Mouse (Mus musculus): ENCODE data around the gene Nim1k. TPM values are rescaled to one million over a fixed set of nuclear protein-coding genes. Genes with fewer than 3 reads are reported as not detected.

The Nim1k gene
- 1 to 10 TPM in 1 of 2 experiments, under 1 TPM in 1; 0.83 to 3.2 TPM for total RNA-seq (2021)
- long read RNA-seq, experiment 1, full-length matches to known transcripts = 11 of 13 reads
- long read RNA-seq, experiment 1, partial matches to known transcripts = 0 of 13 reads
- long read RNA-seq, experiment 1, other reads (novel, unspliced or antisense) = 2 of 13 reads
- long read RNA-seq, experiment 2, full-length matches to known transcripts = 3 of 3 reads
- long read RNA-seq, experiment 2, partial matches to known transcripts = 0 of 3 reads
- long read RNA-seq, experiment 2, other reads (novel, unspliced or antisense) = 0 of 3 reads

DNA sequence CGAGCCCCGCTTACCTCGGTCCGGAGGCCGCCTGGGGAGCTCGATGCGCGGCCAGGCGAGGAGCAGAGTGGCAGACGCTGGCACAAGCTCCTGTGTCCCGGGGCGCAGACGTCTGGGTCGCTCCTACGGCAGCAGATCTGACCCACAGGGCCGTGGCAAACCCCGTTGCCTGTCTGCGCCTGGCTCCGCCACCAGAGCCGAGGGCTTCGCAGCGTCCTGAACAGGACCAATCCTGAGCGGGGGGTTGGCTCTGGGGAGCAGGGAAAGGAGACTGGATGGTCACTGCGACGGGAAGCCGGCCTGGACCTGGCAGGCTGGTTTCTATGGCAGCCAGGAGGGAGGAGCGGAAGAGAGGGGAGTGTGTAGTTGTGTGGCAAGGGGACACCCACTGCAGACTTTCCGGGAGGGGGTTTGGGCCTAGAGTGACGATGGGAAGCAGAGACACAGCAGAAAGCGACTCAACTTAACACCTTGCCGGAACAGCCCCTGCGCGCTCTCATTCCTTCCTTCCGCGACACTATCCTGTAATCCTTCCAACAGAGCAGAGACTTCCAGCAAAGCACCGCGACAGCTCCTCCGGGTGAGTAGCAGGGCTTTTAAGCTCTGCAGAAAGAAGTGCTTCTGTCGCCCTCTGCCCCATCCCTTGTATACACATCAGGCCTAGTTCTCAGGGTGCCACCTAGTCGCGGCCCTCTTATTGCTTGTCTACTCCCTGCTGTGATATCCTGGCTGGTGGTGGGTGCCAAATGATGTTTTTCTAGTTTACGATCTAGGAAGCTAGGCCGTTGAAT lies at the start of gene Nim1k:
Nim1k (minus strand) TSS at position 202 of the 791 bp plus-strand sequence.
- peak; percentile 92 for DNase-seq

DNA sequence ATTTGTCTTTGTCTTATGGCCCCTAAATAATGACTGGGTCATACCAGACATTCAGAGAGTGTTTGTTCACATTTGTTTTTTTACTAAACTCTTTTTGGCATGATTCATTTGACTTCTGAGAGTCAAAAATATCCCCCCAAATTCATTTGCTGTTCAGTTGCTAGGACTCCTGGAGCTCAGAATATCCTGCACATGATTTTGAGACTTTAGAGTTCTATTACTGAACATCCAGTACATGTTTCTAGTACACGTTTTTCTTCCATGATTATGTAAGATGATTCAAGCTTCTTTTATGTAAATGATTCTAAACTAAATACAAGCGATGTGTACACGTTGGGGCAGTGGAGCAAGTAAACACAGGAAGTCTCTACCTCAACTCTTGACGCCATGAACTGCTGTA lies 42.0 kb upstream of the Nim1k start:
- no peak for DNase-seq

DNA sequence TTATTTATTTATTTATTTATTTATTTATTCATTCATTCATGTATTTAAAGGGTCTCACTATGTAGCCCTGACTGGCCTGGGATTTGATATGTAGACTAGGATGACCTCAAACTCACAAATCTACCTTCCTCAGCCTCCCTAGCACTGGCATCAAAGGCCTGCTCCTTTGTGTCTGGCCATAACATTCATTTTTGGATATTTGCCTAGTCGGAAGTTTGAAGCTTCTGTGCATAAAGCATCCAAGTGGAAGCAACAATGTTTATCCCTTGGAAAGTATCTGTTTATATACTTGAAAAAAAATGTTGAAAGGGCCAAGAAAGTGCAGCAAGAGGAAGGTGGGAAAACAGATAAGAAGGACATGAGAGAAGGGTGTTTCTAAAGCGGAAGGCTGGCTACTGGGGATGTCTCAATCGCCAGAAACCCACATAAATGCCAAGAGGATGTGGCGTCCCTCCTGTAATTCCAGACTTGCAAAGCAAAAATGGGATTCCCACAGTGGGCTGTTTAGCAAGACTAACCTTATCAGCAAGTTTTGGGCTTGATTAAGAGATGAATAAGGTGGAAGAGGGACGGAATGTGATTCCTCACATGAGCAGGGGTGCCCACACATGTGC lies 37.2 kb upstream of the Nim1k start:
- no peak for DNase-seq

DNA sequence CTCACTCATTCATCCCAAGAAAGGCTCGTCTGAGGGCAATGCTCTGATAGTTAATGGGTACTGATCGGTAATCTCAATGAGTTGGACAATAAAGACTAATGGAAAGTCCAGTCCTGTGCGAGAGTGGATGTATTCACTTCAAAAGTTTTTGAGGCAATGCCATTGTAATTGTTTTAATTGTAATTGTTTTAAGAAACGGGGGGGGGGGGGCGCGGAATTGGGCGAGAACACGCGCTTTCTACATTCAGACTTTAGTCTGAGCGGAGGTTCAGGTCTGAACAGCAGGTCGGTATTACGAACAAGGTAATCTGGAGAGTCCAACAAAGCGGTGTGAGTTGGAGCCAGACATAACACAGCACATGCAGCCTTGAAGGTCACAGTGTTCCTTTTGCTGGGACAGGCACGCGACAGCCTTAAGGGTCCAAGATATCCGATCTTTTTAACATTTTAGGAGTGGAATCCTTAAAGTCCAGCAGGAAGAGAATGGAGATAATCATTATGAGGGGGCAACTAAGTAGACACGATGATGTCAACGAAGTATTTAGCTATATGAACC lies 36.0 kb upstream of the Nim1k start:
- DNase-seq = peak in 1 of 2 experiments; percentile 14

DNA sequence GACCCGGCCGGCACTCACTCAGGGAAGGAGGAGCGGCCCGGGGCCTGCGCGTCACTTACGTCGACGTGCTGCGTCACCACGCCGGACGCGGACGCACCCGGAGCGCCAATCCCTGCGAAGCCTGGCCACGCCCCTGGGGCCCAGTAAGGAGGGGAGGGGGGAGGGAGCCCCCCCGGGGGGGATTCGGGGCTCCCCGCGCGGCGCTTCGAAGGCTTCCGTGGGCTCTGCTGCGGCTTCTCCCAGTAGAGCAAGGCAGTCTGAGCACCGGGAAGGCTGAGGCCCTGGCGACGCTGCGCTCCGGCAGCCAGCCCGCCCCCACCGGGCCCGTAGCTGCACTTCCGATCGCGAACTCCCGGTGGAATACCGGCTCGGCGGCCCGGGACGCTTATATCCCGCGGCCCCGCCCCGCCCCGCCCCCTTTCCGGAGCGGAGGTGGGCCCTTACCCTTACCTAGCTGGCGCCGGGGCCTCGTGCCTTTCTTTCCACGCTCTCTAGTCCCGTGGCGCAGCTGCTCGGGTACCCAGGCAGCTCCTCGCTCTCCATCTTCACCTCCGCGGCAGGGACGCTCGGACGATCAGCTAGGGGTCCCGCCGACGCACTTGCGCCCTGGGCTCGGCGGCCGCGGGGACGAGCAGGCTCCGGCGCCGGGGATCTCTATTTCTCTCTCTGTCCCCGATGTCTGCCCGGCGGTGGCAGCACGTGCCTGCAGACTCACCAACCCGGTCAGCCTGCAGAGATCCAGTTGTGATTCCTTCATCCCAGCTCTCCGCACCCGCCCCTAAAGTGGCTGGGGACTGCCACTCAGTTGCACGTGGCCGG lies 35.3 kb upstream of the Nim1k start, which contains the start of gene Zfp131:
Zfp131 (minus strand) TSS at position 129 of the 819 bp plus-strand sequence.
- peak; percentile 97 to 99 for DNase-seq

DNA sequence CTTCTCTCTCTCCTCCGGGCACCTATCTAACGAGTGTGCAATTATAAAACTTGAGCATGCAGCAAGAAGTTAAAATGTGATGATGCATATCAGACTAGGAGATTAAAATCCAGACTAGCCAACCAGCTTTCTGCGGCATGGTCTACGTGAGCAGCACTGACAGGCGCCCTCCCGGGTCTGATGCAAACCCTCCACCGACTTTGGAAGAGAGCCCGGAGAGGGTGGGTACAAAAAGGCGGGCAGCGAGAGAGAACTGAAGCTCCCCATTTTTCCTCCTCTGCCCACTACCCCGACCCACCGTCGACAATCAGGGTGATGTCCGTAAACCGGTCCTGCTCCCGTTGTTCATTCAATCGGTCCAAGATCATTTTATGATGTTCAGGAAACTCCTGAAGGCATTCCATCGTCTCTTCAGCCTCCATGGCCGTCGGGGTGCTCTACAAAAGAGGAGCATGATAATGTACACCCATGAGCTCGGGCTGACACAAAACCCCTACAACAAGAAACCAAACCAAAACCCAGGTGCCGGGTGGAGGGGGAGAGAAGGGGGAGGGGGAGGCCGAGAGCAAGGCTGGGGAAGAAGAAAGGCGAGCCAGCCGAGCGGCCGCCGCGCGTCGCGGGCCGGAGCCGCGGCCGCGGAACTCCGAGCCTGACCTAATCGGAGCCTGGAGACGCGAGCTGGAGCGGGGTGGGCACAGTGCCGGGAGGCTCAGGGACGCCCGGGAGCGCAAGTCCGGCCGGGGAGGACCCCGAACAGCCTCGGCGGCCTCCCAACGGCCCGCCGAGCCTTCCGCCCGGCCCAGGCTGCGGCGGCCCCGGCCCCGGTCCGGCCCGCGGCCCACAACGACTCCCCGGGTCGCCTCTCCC lies 34.4 kb upstream of the Nim1k start:
- peak; percentile 67 to 80 for DNase-seq

DNA sequence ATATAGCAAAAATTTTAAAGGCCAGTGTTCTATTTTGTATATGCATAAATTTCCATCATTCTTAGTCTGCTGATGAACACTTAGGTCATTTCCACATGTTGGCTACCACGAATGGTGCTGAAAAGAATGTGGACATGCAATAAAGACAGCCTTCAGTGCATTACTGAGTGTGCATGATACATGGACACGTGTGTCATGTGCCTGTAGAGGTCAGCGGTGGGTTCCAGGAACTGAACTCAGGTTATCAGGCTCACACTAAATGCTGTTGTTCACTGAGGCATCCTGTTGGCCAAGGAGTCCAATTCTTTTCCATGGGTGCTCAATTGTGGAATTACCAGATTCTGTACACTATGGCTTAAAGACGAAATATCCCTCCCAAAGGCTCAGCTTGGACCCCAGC lies 27.9 kb upstream of the Nim1k start:
- DNase-seq = no peak

DNA sequence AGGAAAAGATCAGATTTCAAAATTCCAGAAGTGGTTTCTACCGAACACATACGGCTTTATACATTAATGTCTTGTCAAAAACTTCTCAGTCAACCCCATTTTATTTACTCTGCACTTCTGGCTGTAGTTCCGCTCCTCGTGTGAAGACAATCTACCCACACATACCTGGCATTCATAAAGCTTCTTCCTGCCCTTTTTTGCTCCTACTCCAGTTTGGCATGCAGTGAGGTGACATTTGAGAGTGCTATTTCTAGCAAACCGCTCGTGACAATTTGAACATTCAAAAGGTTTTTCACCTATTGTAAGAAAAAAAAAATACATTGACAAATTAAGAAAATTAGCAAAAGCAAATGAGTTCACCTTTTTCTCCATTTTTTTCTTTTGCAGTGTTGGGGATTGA lies 12.9 kb upstream of the Nim1k start:
- no peak for DNase-seq

DNA sequence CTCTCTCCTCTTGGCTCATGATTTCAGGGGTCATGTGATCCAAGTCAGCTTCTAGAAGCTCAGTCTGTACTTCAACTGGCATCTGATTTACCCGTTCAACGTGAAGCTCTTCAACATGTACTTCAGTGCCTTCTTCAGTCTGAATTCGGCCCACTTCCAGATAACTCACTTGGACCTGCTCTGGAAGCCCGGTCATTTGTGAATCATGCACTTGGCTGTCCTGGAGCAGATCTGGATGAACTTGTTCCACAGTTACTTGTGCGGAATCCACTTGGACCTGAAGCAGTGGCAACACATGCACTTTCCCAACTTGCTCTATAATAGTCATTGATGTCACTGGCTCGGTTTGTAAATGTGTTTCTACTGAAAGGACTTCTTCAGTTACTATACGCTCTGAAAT lies 10.8 kb upstream of the Nim1k start:
- no peak for DNase-seq

DNA sequence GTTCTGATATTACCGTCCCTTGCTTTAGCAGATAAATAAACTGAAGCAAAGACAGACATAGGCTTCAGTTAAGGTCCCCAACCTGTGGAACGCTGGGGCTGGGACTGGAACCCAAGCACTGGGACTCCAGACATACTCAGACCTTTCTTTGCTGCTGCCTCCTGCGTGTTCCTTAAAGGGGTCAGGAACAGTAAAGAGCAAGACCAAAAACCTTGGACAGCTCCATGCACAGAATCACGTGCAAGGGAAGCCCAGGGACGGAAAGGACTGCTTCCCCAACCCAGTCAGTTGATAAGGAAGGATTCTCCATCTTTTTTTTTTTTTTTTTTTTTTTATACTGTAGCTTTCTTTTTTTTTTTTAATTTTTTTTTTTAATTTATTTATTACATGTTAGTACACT lies 1.1 kb upstream of the Nim1k start:
- peak in 1 of 2 experiments; percentile 25 for DNase-seq

DNA sequence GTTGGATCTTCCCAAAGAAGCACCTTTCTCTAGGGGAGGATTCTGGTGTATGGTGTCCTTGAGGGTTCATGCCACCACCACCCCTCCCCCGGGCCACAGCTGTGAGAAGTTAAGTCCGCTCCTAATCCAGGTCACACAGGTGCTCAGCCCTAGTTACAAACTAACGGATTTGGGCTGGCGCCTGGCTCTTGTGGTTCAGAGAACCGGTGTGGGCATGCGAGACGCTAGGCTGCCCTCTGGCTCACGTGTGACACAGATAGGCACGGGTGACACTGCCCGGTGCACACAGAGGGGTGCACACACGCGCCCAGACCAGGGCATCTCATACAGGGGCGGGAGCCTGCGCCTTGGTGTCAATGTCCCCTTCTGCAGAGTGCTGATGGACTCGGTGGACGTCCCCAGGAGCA lies 538 bp downstream of the Nim1k start:
- peak; percentile 34 to 54 for DNase-seq

DNA sequence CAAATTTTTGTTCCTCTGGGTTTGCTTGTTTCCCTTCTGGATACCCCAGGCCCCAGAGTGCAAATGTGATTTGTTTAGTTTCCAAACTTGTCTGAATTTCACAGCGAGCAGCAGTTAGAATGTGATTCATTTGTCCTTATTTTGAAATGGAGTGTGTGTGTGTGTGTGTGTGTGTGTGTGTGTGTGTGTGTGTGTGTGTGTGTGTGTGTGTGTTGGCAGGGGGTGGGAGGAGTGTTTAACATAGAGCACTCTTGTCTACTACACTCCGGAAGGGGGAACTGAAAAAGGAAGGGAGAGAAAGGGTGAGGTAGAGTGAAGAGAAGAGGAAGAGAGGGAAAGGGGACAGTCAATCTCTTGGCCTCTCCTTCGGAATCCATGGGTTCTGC lies 1.1 kb downstream of the Nim1k start:
- DNase-seq = no peak

DNA sequence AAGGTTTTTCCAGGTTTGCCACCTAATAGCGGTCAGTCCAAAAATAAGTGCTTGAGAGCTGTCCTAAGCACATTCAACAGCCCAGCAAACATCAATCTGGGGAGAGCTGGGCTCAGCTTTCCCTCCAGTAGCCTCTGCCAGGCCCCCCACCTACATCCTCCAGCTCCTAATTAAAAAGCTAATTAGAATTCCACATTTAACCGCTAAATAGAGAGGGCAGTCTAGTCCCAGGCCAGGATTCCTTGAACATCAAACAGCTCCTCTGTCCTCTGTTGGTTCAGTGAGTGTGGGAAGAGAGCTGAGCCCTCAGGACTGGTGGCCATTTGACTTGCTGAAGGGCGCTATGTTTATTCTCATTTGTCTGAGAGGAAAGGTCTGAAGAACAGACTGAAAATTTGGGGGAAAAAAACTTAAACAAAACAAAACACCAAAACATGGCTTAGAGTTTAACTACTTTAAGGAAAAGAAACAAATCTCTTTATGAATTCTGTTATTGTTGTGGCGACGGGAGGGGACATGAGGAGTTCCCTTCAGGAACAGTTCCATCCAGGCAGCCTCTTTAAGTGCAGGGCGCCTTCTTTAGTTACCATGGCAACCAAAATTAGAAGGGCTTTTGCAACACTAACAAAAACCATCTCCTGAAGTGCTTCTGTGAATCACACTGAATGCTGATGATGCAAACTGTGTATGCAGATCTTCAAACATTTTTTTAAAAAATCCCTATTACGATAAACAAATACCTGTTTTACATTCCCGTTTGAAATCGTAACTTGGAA lies 1.6 kb downstream of the Nim1k start:
- no peak for DNase-seq

DNA sequence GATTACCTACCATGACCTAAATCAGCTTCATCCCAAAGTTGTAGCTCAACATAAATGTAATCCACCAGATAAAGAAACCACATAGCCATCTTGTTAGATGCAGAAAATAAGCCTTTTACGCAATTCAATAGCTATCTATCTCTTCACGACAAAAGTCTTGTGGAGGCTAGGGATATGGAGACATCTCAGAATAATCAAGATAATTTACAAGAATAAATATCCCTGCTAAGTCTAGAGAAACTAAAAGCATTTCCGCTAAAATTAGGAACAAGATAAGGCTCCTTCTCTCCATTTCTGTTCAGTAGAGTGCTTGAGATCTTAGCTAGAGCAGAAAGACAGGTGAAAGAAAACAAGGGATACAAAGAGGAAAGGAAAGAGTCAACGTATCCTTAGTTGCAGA lies 8.8 kb downstream of the Nim1k start:
- no peak for DNase-seq

DNA sequence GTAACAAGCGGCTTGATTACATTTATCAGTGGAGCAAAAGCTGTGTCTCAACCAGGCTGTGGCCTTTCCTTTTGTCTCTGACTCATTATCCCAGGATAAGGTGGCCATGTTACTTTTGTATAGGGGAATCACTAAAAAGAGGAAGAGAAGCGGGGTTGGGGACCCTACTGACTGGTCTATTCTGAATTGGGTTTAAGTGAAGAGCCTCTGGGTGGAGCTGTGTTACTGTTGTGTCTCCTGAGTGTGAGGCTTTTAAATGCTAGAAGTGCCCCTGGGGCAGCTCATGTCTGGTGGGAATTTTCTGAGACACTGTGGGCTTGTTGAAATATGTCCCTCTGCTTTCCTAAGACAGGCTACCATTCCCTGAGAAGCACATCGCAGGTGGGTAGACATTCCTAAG lies 12.2 kb downstream of the Nim1k start:
- DNase-seq = no peak

DNA sequence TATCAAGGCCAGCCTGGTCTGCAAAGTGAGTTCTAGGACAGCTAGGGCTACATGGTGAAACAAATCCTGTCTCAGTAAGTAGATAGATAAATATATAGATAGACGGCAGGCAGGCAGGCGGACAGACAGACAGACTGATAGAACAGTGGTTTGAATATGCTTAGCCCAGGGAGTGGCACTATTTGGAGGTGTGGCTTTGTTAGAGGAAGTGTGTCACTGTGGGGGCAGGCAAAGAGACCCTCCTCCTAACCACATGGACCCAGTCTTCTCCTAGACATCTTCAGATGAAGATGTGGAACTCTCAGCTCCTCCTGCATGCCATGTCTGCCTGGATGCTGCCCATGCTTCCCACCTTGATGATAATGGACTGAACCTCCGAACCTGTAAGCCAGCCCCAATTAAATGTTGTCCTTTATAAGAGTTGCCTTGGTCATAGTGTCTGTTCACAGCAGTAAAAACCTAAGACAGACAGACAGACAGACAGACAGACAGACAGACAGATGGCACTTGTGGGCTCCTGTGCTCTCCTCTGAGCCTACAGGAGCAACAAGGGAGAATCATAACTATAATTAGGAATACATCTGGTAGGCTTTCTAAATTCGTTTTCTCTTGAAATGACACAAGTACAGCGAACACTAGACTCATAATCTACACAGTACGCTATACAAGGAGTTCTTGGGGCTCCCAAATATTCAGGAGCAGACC lies 12.8 kb downstream of the Nim1k start:
- no peak for DNase-seq

DNA sequence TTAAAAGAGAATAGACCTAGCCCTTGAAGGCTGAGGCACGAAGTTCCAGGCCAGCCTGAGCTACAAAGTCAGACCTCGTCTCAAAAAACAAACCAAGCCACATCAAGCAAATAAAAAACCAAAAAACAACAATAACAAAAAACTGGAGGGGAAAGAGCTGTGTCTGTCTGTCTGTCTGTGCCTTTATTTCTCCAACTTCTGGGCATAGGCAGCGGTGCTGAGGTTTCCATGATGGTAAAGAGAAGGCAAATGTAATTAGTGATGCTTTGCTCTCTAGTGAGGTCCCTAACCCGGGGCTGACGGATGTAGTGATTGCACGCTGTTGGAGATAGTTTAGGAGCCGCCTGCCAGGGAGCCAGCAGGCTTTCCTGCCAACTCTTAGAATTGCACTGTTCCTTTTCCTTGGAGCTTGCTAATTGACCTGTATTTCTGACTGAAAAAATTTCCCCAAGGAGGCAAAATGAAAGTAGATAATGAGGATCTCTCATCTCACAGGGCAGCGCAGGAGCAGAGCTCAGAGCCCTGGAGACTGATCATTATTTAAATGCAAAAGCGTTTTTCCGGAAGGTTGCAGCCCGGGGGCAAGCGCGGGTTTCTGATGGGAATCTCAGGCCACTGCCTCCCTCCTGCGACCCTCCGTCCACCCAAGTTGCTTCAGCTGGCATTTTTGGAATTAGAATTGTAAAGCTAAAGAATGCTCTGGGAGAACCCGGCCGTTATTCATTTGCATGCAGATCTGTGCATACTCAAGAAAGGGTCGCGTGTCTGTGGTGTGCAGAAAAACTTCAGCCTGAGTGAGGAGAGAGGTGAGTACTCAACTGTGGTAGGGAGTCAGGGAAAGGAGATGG lies 14.1 kb downstream of the Nim1k start:
- no peak for DNase-seq

DNA sequence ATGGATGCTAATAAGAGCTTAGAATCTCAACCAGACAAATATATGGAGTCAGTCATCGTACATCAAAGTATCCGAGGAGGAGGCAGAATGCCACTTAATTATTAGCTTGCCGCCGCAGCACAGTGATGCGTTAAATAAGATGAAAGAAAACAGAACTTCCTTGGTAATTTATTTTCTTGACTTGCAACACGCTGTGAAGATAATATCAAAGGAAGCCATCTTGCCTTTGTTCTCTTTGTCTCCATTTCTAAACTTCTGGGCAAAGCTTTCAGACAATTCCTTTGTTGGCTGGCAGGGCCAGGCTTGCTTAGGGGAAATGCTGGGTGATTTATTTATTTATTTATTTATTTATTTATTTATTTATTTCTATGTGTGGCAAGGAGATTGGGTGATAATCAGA lies 24.2 kb downstream of the Nim1k start:
- DNase-seq = no peak

DNA sequence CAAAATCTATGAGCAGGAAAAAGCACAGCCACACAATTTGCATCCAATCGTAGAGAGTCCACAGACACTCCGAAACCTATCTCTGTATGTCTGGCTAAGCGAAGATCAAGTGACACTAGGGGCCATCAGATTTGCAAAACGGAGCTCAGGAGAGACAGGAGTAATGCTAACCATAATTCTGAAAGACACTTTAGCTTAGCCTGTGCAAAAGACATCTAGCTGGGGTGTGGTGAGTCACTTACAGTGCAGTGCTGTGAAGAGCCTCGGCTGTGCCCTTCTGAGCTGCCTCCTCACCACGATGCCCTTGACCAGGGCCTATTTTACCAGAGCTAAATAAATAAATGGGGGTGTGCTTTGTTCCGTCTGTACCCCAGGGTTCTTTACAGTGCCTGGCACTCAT lies 26.3 kb downstream of the Nim1k start:
- DNase-seq = no peak

Measured in adrenal gland, postnatal 36 days (tissue).